Mouse (Mus musculus) spleen, adult 10 weeks (tissue): ENCODE measurements around the gene Mvd. TPM values are rescaled to one million over a fixed set of nuclear protein-coding genes. Genes with fewer than 3 reads are reported as not detected.

Experiments used
- polyA plus RNA-seq: library from polyadenylated mRNA; stranded (reverse); fragments of 350-450 nt; fragmentation: Illumina TruSeq; extraction: RNeasy Lipid Tissue Mini Kit (QIAGEN cat#74804); gene quantifications from one replicate; pipeline ENCODE4 v1.2.3, GENCODE M21; 2015; ENCODE audit warnings: low replicate concordance; ENCODE audit not compliant: insufficient read depth

The Mvd gene
- 1.9 TPM for polyA plus RNA-seq

DNA sequence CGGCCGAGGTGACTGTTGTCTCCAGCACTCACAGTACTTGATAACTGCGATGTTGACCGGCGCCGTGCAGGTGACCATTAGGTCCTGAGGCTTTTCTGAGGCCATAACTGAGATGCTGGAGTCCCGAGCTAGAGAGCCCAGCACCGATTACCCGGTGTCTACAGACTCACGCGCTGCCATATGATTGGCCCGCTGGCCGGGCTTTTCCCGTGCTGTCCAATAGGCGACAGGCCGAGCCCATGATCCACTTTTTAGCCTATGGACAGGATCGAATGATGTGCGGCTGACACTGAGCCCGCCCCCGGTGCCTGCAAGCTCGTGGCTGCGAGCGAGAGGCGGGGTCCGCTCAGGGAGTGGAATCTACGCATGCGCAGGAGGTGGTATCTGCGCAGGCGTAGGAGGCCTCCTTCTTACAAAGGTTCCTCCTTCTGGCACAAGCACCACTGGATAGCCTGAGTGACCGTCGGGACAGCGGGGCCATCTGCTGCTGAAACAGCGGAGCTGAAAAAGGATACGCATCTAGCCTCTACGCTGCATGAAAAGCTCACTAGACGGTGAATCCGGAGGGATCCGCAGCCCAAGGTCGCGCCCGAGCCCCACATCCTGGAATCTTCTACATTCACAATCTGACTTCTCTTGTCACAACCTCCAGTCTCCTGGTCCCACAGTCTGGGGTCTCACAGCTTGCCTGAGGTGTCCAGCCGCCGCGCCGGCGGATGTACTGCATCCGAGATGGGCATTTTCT is at the start of gene Mvd:
Mvd (minus strand) TSS at position 161 of the 745 bp plus-strand sequence.

DNA sequence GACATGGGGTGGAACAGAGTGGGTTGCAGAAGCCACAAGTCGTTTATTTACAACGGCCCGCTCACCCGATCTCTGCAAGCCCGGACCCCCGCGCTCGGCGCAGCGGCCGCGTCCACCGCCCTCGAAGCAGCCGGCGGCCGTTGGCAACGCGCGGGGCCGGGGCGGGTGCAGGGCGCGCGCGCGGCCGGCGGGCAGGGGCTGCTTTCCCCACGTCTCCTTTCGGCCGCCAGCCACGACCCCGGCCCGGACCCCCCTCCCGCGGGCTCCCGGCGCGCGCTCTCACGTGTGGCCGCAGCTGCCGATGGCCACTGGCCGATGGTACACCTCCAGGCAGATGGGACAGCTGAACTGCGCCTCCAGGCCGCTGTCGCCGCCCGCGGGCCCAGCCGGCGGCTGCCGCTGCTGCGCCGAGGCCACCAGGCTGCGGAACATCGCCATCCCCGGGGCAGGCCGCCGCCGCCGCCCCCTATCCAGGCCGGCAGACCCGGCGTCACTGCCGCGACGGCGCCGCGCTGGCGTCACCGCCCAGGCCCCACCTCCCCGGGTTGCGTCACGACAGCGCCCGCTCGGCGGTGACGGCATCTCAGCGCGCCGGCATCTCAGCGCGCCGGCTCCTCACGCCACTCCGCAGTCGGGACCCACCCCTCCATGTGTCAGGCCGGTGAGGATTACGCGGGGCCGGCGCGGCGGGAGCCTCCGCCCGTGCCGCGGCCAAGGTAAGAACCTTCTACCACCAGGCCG is 32.5 kb upstream of the Mvd start, which contains the start of the genes Rnf166 and Ctu2:
Rnf166 (minus strand) TSS at position 485 of the 741 bp plus-strand sequence.
Ctu2 (plus strand) TSS at position 564 of the 741 bp plus-strand sequence.

GRCm38 (mm10) chr8:122460524-122461472 is 17.6 kb upstream of the Mvd start, which contains the start of gene Snai3:
Gene Snai3, minus strand, starts transcription at chr8:122460733.

GRCm38 (mm10) chr8:122432443-122433268 is 10.6 kb downstream of the Mvd start, which contains the start of gene Cyba:
Gene Cyba, minus strand, starts transcription at chr8:122432930.

GRCm38 (mm10) chr8:122421376-122422070 is 21.7 kb downstream of the Mvd start, which contains the start of gene Il17c:
Gene Il17c, plus strand, starts transcription at chr8:122422020.

Other genes with a start within 250 kb of the Mvd start
- gene Zfpm1, start 161.3 kb downstream of the Mvd start, polyA plus RNA-seq = 2.2 TPM
- gene Trhr2, start 82.7 kb downstream of the Mvd start, polyA plus RNA-seq = not detected
- 32.2 TPM for gene Zc3h18, start 66.8 kb downstream of the Mvd start, polyA plus RNA-seq
- gene Il17c, start 21.4 kb downstream of the Mvd start, polyA plus RNA-seq = not detected
- gene Cyba, start 10.5 kb downstream of the Mvd start, polyA plus RNA-seq = 98.4 TPM
- 1.5 TPM for gene Snai3, start 17.3 kb upstream of the Mvd start, polyA plus RNA-seq
- 17.7 TPM for gene Rnf166, start 32.6 kb upstream of the Mvd start, polyA plus RNA-seq
- 12.3 TPM for gene Ctu2, start 32.7 kb upstream of the Mvd start, polyA plus RNA-seq
- gene Piezo1, start 107.9 kb upstream of the Mvd start, polyA plus RNA-seq = 22.3 TPM
- gene Cdt1, start 124.6 kb upstream of the Mvd start, polyA plus RNA-seq = 12.6 TPM
- 20.1 TPM for gene Aprt, start 133.5 kb upstream of the Mvd start, polyA plus RNA-seq
- gene Galns, start 168.0 kb upstream of the Mvd start, polyA plus RNA-seq = 10.4 TPM
- 39.3 TPM for gene Trappc2l, start 168.2 kb upstream of the Mvd start, polyA plus RNA-seq
- gene Pabpn1l, start 179.3 kb upstream of the Mvd start, polyA plus RNA-seq = not detected